Comparison of ENCODE assay signal across 38 mouse cellular contexts in genomic region chr5:29445275-29445674, GRCm38 (mm10). TPM values are rescaled to one million over a fixed set of nuclear protein-coding genes. Genes with fewer than 3 reads are reported as not detected.
"Had no signal": no experiment of that assay in that cellular context is flagged by ENCODE, and none has a peak within 500 bp of the region (broad histone marks: within the 10 kb centered on the region; RNA-seq: fewer than 3 reads in every experiment).

No protein-coding gene starts in this region.

- H3K4me1 ChIP-seq: heart, embryonic 10.5 days; heart, embryonic 12.5 days; hindbrain, embryonic 10.5 days; hindbrain, embryonic 12.5 days; intestine, embryonic 15.5 days; limb, embryonic 10.5 days; limb, embryonic 12.5 days had no signal

- H3K9me3 ChIP-seq: heart, embryonic 10.5 days; heart, embryonic 12.5 days; hindbrain, embryonic 10.5 days; hindbrain, embryonic 12.5 days; intestine, embryonic 15.5 days; limb, embryonic 10.5 days; limb, embryonic 12.5 days had no signal

- ATAC-seq: hindbrain, embryonic 16.5 days; inflammation-experienced regulatory T-cells, adult 6 months; intestine, embryonic 15.5 days; intestine, postnatal 0 days had no signal

- DNase-seq: gastrocnemius, adult 2 months; gastrocnemius, postnatal 10 days; gastrocnemius, postnatal 25 days; heart, adult 18-20 months; heart, postnatal 10 days; heart, postnatal 4 days; kidney, adult 18-20 months; kidney, adult 8-10 months; kidney, postnatal 10 days; kidney, postnatal 25 days; kidney, postnatal 4 days; liver had no signal

- H3K27me3 ChIP-seq: heart, embryonic 12.5 days; hindbrain, embryonic 12.5 days; intestine, embryonic 15.5 days; limb, embryonic 12.5 days had no signal

- H3K27ac ChIP-seq: gastrocnemius, adult 2 months; heart, embryonic 10.5 days; hindbrain, embryonic 10.5 days; hindbrain, embryonic 12.5 days; hindbrain, embryonic 14.5 days; intestine, embryonic 15.5 days; layer of hippocampus, adult 2 months; left cerebral cortex, adult 2 months; limb, embryonic 10.5 days; limb, embryonic 12.5 days had no signal

- H3K9ac ChIP-seq: heart, embryonic 12.5 days; hindbrain, embryonic 12.5 days; hindbrain, embryonic 14.5 days; intestine, embryonic 15.5 days; limb, embryonic 12.5 days had no signal

- H3K4me3 ChIP-seq: gastrocnemius, adult 2 months; heart, embryonic 10.5 days; heart, embryonic 12.5 days; hindbrain, embryonic 10.5 days; hindbrain, embryonic 12.5 days; intestine, embryonic 15.5 days; layer of hippocampus, adult 2 months; left cerebral cortex, adult 2 months; limb, embryonic 10.5 days; limb, embryonic 12.5 days had no signal

- H3K4me2 ChIP-seq: heart, embryonic 12.5 days; hindbrain, embryonic 12.5 days; hindbrain, embryonic 14.5 days; intestine, embryonic 15.5 days; limb, embryonic 12.5 days; liver, embryonic 11.5 days had no signal

RNA-seq across cellular contexts. Expression of gene Mnx1, which starts 33.0 kb away (rescaled TPM):
- total RNA-seq: gastrocnemius, adult 2 months; gastrocnemius, postnatal 10 days; gastrocnemius, postnatal 25 days; gastrocnemius, postnatal 4 days; granulocyte monocyte progenitor cell, adult 5-6 weeks; heart, adult 18-20 months; heart, adult 8-10 months; heart, postnatal 10 days; heart, postnatal 25 days; heart, postnatal 4 days; layer of hippocampus, adult 2 months; layer of hippocampus, postnatal 10 days; layer of hippocampus, postnatal 25 days; left cerebral cortex, adult 2 months; left cerebral cortex, postnatal 14 days; left cerebral cortex, postnatal 36 days had no signal
- polyA plus RNA-seq: heart, embryonic 14.5 days; heart, embryonic 16.5 days; hindbrain, embryonic 16.5 days; inflammation-experienced regulatory T-cells, adult 6 months; kidney, embryonic 14.5 days; kidney, embryonic 16.5 days had no signal
